Mouse (Mus musculus): ENCODE measurements around the gene Ifrd2.

- TF ChIP-seq POLR2A (IDR thresholded peaks at IDR 0.05; ENCODE audit: insufficient read depth, low read length) (no peak), CTCF (IDR thresholded peaks at IDR 0.05; ENCODE audit: low read depth, low read length) (no peak)
Observed at GRCm38 (mm10) chr9:107631311-107631826, 43.9 kb downstream of the Ifrd2 start.
